Mouse (Mus musculus) brain, embryonic 14.5 days (tissue): ENCODE results near the gene Ubl7. TPM values are rescaled to one million over a fixed set of nuclear protein-coding genes. Genes with fewer than 3 reads are reported as not detected.

Experiments used
- DNase-seq: peaks from one replicate; pipeline ENCODE4 v3.0.0-alpha.2; 2011; ENCODE audit warnings: low read depth
- CTCF ChIP-seq: fragments of 200-500 bp; IDR thresholded peaks from 2 replicates; pipeline ENCODE4 v1.5.1; 2012; ENCODE audit warnings: inconsistent platforms, mild to moderate bottlenecking, moderate library complexity, borderline replicate concordance; ENCODE audit not compliant: insufficient read depth, insufficient read length; ENCODE audit errors: extremely low read depth
- POLR2A ChIP-seq: fragments of 200-500 bp; IDR thresholded peaks from 2 replicates; pipeline ENCODE4 v1.6.1; 2012; ENCODE audit warnings: mild to moderate bottlenecking, inconsistent platforms, borderline replicate concordance; ENCODE audit not compliant: poor library complexity, insufficient read depth, insufficient read length, severe bottlenecking; ENCODE audit errors: extremely low read depth
- polyA plus RNA-seq: library from polyadenylated mRNA; depleted of rRNA; stranded (reverse); fragments of >200 nt; gene quantifications from 2 replicates; pipeline ENCODE4 v1.2.3, GENCODE M21; 2012; rRNA removed

Gene Ubl7
- polyA plus RNA-seq, 1 experiment: 125 TPM

DNA sequence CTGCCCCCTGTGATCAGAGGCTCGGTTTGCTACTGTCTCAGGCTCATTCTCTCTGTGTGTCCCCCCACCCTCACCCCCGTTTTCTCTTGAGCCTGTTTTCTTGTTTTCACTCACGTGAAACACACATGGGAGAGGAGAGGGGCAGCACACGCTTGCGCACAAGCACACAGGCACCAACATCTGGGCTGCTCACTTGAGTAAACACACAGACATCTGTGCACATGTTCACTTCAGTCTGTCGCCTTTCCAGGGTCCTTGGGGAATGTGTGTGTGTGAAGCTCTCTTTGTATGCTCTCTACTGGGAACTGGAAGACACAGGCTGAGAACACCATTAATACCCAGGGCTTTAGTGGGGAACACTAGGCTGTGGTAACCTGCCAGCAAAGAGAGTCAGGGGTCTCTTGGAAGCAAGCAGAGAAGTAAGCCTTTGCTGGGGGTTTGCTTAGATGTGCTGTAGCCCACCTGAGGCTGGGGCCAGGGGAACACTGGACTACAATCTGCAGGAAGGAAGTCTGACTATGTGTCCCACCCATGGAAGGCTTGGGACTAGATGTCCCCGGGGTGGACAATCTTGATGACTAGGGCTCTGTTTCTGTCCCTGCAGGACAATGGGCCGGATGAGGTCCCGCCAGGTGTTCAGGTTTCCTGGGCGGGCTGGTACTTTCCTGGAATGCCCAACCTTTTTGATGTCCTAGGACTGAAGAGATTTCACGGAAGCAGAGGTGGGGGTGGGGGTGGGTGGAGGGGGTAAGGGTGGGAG is 59.1 kb downstream of the Ubl7 start:
- TF ChIP-seq CTCF: no peak
- TF ChIP-seq POLR2A: no peak

DNA sequence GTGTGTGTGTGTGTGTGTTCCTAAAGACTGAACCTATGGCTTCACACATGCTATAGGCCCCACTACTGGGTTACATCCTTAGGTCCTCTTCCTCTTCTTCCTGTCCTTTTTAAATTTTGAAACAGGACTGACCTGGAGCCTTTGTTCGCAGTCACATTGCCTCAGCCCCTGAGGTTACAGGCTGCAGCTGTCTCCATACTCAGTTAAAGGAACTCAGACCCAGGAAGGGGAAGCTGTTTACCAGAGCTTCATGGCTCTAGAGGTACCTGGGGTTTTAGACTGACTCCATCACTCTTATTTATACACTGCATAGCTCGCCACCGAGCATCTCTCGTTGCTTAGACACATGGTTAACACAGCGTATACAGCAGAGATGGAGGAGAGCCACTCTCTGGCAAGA is 60.6 kb downstream of the Ubl7 start:
- DNase-seq: no peak
- TF ChIP-seq CTCF: no peak
- TF ChIP-seq POLR2A: no peak

More for the DNA sequence above, 59.1 kb downstream of the Ubl7 start:
- peak; percentile 31 for DNase-seq

DNA sequence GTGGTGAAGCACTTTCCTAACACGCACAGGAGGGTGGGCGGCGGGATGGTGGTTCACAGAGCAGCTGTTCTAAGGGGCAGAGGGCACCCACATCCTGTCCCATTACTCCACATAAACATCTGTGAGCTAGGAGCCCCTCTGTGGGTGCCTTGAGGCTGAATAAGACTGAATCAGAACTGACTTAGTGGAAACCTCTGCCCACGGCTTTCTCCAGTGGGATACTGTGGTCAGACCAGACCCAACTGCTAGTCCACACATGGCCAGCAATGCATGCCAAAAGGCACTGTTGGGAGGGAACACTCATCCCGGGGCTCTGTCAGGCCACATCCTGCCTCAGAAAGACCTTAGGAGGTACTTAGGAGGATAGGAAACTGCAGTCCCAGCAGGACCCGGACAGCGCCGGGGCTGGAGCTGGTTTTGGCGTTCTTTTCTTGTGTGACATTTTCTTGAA is 61.4 kb downstream of the Ubl7 start:
- DNase-seq: no peak
- TF ChIP-seq POLR2A: no peak
- no peak for TF ChIP-seq CTCF

DNA sequence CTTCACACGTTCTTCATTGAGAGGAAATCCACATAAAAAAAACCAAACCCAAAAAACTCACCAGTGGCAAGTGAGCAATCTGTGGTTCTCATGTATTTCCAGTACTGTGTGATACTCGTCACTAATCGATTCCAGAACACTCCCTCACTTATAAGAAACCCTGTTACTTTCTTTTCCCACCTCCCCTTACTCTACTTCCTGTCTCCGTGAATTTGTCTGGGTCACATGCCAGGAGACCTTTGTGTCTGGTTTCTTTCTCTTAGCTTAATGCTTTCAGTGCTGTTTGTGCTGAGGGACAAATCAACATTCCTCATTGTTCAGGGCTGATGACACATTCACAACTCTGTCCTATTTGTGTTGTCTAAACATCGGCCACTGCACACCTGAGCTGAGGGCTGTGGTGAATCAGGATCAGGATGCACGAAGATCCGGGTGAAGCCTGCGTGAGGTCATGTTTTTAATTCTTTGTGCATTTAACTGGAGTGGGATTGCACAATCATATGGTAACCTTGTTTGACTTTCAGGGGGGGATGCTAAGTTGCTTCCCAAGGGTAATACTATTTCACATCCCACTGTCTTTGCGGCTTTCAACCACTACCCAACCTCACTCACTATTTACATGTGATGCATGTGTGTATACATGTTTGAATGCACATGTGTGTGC is 62.1 kb downstream of the Ubl7 start:
- TF ChIP-seq CTCF (no peak), POLR2A (no peak)
- DNase-seq: no peak

DNA sequence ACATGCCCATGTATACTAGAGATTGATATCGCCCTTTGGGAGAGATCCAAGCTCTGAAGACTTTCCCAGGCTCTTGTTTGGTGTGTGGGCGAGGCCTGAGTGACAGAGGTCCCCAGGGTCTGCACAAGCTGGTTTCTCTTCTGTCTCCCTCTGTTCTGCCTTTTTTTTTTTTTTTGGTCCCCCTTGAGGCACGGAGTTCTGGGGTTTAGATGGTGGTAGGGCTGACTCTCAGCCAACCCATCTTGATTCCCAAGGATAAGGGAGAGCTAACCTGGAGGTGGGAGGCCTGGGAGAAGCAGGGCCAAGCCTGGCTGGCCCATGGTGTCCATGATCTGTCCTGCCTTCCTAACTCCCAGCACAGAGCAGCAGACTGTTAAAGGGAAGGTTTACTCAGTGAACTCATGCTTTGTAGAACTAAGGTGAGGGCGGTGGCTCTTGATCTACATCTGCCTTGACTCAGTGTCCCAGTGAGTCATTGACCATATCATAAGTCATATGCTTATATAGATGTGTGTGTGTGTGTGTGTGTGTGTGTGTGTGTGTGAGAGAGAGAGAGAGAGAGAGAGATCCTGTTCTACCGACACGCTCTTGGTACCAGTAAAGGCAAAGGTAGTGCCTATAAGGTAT is 62.8 kb downstream of the Ubl7 start:
- TF ChIP-seq POLR2A (no peak), CTCF (no peak)
- no peak for DNase-seq

DNA sequence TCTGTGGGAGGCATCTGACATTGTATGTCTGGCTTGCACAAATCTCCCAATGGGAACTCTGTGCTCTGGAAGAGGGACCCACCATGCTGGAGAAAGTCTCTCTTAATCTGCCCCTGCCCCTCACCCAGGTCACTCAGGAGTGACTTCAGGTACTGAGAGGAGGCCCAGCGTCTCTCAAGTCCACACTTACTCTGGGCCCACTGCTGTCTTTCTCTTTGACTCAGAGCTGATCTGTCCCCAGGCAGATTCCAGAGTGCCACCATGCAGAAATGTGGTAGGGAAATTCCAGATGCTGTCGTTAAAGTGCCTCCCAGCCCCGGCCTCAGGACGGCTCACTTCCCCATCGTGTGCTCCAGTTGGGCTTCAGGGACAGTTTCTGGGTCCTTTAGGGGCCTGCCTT is 63.4 kb downstream of the Ubl7 start:
- TF ChIP-seq CTCF (no peak), POLR2A (no peak)
- DNase-seq: no peak

DNA sequence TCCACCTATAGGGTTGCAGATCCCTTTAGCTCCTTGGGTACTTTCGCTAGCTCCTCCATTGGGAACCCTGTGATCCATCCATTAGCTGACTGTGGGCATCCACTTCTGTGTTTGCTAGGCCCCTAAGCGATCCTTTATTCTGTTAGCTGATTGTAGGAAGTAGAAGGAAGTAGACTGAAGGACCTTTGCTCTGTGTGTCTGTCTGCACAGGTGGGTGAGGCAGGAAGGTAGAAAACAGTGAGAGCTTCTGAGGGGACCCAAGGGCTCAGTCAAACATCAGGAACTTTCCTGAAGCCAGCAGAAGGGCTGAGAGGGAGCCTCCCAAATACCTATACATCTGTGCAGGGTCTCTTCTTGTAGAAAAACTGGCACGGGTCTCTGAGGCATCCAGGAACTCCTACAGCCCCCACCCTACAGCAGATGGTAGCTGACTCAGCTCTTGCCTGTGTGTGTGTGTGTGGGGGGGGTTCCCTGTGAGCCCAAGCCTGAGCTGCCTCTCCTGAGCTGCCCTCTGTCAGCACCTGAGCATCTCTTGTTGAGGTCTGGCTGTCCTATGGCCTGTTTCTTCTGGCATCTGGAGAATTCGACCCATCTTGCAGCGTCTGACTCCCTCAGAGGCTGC is 64.5 kb downstream of the Ubl7 start:
- no peak for DNase-seq
- TF ChIP-seq CTCF (no peak), POLR2A (no peak)

DNA sequence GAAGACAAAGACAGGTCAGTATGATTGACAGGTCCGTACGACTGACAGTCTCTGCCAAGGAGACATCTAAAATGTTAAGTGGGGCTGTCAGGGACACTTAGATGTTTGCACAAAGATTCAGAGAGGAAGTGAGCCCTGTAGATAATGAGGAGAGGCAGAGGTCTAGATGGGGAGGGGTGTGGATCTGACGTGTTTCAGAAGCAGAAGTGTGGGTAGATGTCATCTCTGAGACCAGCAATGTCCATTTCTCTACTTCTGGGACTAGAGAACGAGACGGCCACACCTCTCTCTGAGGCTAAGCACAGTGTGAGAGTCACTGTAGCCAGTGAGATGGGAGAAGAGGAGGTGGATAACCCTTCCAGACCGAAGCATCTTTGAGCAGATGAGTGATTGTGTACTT is 67.2 kb downstream of the Ubl7 start:
- TF ChIP-seq CTCF (no peak), POLR2A (no peak)
- no peak for DNase-seq

DNA sequence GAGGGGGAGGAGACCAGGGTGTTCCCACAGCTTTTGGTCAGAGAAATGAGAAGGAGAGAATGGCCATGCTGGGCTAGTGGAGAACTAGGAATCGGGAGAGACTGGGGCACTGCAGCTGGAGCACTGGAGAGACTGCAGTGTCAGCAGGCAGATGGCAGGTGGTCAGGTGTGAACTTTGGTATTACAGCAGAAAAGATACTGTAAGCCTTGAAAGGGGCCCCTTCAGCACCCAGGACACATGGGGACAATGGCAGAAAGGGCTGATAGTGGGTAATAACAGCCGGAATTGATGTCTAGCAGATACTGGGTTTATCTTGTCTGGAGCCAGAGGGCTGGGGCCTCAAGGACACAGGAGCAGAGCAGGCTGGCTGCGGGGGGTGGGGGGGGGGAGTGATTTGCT is 68.1 kb downstream of the Ubl7 start:
- no peak for DNase-seq
- TF ChIP-seq CTCF: no peak
- no peak for TF ChIP-seq POLR2A

Other genes with a start within 250 kb of the Ubl7 start
- not detected in 2 replicates for gene Cyp1a2, start 227.3 kb upstream of the Ubl7 start, polyA plus RNA-seq
- 0.13 and 0.14 TPM in 2 replicates for gene Cyp1a1, start 223.1 kb upstream of the Ubl7 start, polyA plus RNA-seq
- 24.1 and 27.0 TPM in 2 replicates for gene Edc3, start 202.4 kb upstream of the Ubl7 start, polyA plus RNA-seq
- gene Clk3, start 145.1 kb upstream of the Ubl7 start, polyA plus RNA-seq: 153 and 188 TPM in 2 replicates
- 15.4 and 16.6 TPM in 2 replicates for gene Arid3b, start 74.2 kb upstream of the Ubl7 start, polyA plus RNA-seq
- gene Sema7a, start 29.1 kb downstream of the Ubl7 start, polyA plus RNA-seq: 37.9 and 42.7 TPM in 2 replicates
- 0.66 and 0.68 TPM in 2 replicates for gene Cyp11a1, start 95.4 kb downstream of the Ubl7 start, polyA plus RNA-seq
- gene Stra6, start 152.8 kb downstream of the Ubl7 start, polyA plus RNA-seq: 14.2 and 18.6 TPM in 2 replicates
- gene Ccdc33, start 207.8 kb downstream of the Ubl7 start, polyA plus RNA-seq: 0.89 and 1.2 TPM in 2 replicates